In the genomic region with DNA sequence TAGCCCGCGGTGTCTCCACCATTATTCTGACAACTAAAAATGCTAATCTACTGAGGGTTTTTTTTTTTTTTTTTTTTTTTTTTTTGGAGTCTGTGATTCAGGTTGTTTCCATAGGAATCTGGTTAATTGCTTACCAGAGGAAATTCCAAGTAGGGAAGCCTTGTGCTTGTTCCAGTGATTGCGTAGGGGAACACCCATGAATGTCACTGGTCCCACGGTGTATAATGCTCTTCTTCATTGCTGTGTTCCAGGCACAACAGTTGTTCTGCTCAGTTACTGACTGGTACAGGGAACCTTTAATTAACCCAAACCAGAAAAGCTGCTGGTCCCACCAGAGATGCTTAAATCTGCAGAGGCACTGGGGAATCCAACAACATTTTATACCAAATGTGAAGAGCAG, we compare ENCODE assay signal across 20 mouse cellular contexts.
DNase-seq lines count a peak whose midpoint lies in the region; ATAC-seq and TF ChIP-seq lines count a peak whose summit lies in the region.
"Had no signal": no experiment of that assay in that cellular context is flagged by ENCODE, and none has a peak within 500 bp of the region (broad histone marks: within the 10 kb centered on the region; RNA-seq: fewer than 3 reads in every experiment).

No protein-coding gene starts in this region.

- no peak overlapping the region for H3K4me2 ChIP-seq in kidney, embryonic 16.5 days (replicated peaks; ENCODE audit: low read depth, low read length)
- H3K4me2 ChIP-seq in midbrain, embryonic 13.5 days (replicated peaks) = peak overlapping the region; percentile 38
- H3K4me2 ChIP-seq: limb, embryonic 12.5 days had no signal

- H3K27ac ChIP-seq in gastrocnemius, adult 2 months = peak overlapping the region; percentile 61
- 0 out of 2 replicates have a peak overlapping the region, but pooled peaks have one; percentile 29 for H3K27ac ChIP-seq in kidney, embryonic 16.5 days (ENCODE audit: low read length)
- no peak overlapping the region for H3K27ac ChIP-seq in midbrain, embryonic 13.5 days
- H3K27ac ChIP-seq in midbrain, embryonic 10.5 days (replicated peaks) = no peak overlapping the region
- H3K27ac ChIP-seq in olfactory bulb, adult 2 months (ENCODE audit: insufficient read depth, low read depth, low read length) = peak overlapping the region; percentile 67
- H3K27ac ChIP-seq: forebrain, embryonic 10.5 days; hindbrain, postnatal 0 days; limb, embryonic 12.5 days; liver, embryonic 14.5 days; macrophage had no signal

- intact Hi-C loops in gastrocnemius, adult 2 months (cut with DNase I) = no loop called here
- intact Hi-C loops in gastrocnemius, postnatal 14 days (cut with DNase I; ENCODE audit: low total_unique reads) = no loop called here

- H3K9me3 ChIP-seq in kidney, embryonic 16.5 days (ENCODE audit: low read length) = no peaks in the 10 kb centered on the region
- H3K9me3 ChIP-seq in midbrain, embryonic 13.5 days = no peaks in the 10 kb centered on the region
- no peaks in the 10 kb centered on the region for H3K9me3 ChIP-seq in midbrain, embryonic 10.5 days (replicated peaks)
- H3K9me3 ChIP-seq: forebrain, embryonic 10.5 days; limb, embryonic 12.5 days had no signal

- no peaks in the 10 kb centered on the region for H3K27me3 ChIP-seq in kidney, embryonic 16.5 days (ENCODE audit: insufficient read depth, low read length)
- H3K27me3 ChIP-seq in midbrain, embryonic 13.5 days = no peaks in the 10 kb centered on the region
- no peaks in the 10 kb centered on the region for H3K27me3 ChIP-seq in midbrain, embryonic 10.5 days (ENCODE audit: low read depth, poor library complexity, severe bottlenecking)
- H3K27me3 ChIP-seq: limb, embryonic 12.5 days had no signal

- no peak overlapping the region for H3K9ac ChIP-seq in kidney, embryonic 16.5 days (replicated peaks; ENCODE audit: low read length)
- no peak overlapping the region for H3K9ac ChIP-seq in midbrain, embryonic 13.5 days (replicated peaks)
- H3K9ac ChIP-seq: forebrain, postnatal 0 days; limb, embryonic 12.5 days; liver, embryonic 14.5 days had no signal

- no peak for TF ChIP-seq CTCF in gastrocnemius, adult 2 months (IDR thresholded peaks at IDR 0.05)
- no peak for TF ChIP-seq CTCF in olfactory bulb, adult 2 months (IDR thresholded peaks at IDR 0.05; ENCODE audit: insufficient read depth, low read depth, low read length)

- peaks cover 16% of the 10 kb centered on the region for H3K36me3 ChIP-seq in kidney, embryonic 16.5 days (ENCODE audit: insufficient read depth, low read length)
- H3K36me3 ChIP-seq in midbrain, embryonic 13.5 days = peaks cover 17% of the 10 kb centered on the region
- peaks cover 9% of the 10 kb centered on the region; the same call in 1 of the 2 replicates for H3K36me3 ChIP-seq in midbrain, embryonic 10.5 days

- DNase-seq in gastrocnemius, adult 2 months = no peak
- DNase-seq in gastrocnemius, postnatal 14 days = no peak
- no peak for DNase-seq in kidney, postnatal 25 days
- no peak for DNase-seq in midbrain, embryonic 10.5 days (ENCODE audit: low spot score)
- DNase-seq in frontal cortex, postnatal 14 days (ENCODE audit: low spot score in 2 of 2) = no peak
- DNase-seq: adrenal gland, postnatal 14 days; cerebellum, adult 11-12 months; cerebellum, postnatal 36 days; forebrain, postnatal 0 days; heart, postnatal 4 days; layer of hippocampus, adult 9-11 months had no signal

- 61% methylated on average over 4 of the region's 4 CpGs for WGBS in kidney, embryonic 16.5 days
- 65% methylated on average over 4 of the region's 4 CpGs for WGBS in midbrain, embryonic 13.5 days
- 75% methylated on average over 4 of the region's 4 CpGs for WGBS in midbrain, embryonic 10.5 days
- 27% methylated on average over 4 of the region's 4 CpGs for WGBS in olfactory bulb, adult 2 months

- H3K4me3 ChIP-seq in gastrocnemius, adult 2 months = no peak overlapping the region
- H3K4me3 ChIP-seq in kidney, embryonic 16.5 days (ENCODE audit: low read length) = no peak overlapping the region
- no peak overlapping the region for H3K4me3 ChIP-seq in midbrain, embryonic 13.5 days (replicated peaks)
- no peak overlapping the region for H3K4me3 ChIP-seq in midbrain, embryonic 10.5 days
- H3K4me3 ChIP-seq in olfactory bulb, adult 2 months (ENCODE audit: insufficient read depth, low read depth, low read length) = no peak overlapping the region
- H3K4me3 ChIP-seq: forebrain, embryonic 10.5 days; limb, embryonic 12.5 days had no signal

- ATAC-seq in kidney, embryonic 16.5 days (ENCODE audit: low FRiP score, low TSS enrichment) = no peak
- ATAC-seq in midbrain, embryonic 13.5 days = no peak
- ATAC-seq: forebrain, postnatal 0 days; hindbrain, postnatal 0 days; intestine, postnatal 0 days had no signal

- TF ChIP-seq POLR2A in olfactory bulb, adult 2 months (IDR thresholded peaks at IDR 0.05; ENCODE audit: insufficient read depth, low read depth, low read length) = no peak

- peaks cover 22% of the 10 kb centered on the region for H3K4me1 ChIP-seq in kidney, embryonic 16.5 days (ENCODE audit: insufficient read depth, low read length)
- peaks cover 58% of the 10 kb centered on the region for H3K4me1 ChIP-seq in midbrain, embryonic 13.5 days (replicated peaks)
- H3K4me1 ChIP-seq in midbrain, embryonic 10.5 days = peaks cover 60% of the 10 kb centered on the region
- H3K4me1 ChIP-seq in olfactory bulb, adult 2 months (ENCODE audit: control insufficient read depth, insufficient read depth, low read length) = peaks cover 7% of the 10 kb centered on the region

Comparison
In these comparisons a context has a peak if more than half of its experiments do, and no peak if none do; other contexts are left out.
1. H3K27ac ChIP-seq: peak in gastrocnemius, adult 2 months (single experiment), kidney, embryonic 16.5 days (single experiment) and olfactory bulb, adult 2 months (single experiment); none in midbrain, embryonic 13.5 days (single experiment) and midbrain, embryonic 10.5 days (single experiment).